Mouse (Mus musculus) intestine, embryonic 16.5 days (tissue): ENCODE measurements around the gene Gm20683. TPM values are rescaled to one million over a fixed set of nuclear protein-coding genes. Genes with fewer than 3 reads are reported as not detected.
"Not testable (repeated sequence)": the region's sequence is repeated elsewhere in the genome, so short reads cannot be mapped to it uniquely, and the experiment has no call there.

Experiments used
- ATAC-seq: fragments of 200-750 bp; cut with Nextera tagmentation; 2 replicates; pipeline ENCODE4 v1.8.0; 2017; ENCODE audit warnings: moderate TSS enrichment, moderate library complexity
- H3K27ac ChIP-seq: fragments of 300-500 bp; sonication (generic); 2 replicates; pipeline ENCODE4 v1.5.1; 2014; ENCODE audit warnings: mild to moderate bottlenecking, low read length
- H3K27me3 ChIP-seq: fragments of 300-500 bp; sonication (generic); replicated peaks from 2 replicates; pipeline ENCODE4 v1.6.1; 2014; ENCODE audit warnings: low read length, control low read depth, mixed read lengths; ENCODE audit not compliant: control insufficient read depth, insufficient read depth
- H3K36me3 ChIP-seq: fragments of 300-500 bp; sonication (generic); 2 replicates; pipeline ENCODE4 v1.6.1; 2014; ENCODE audit warnings: low read length, control low read depth; ENCODE audit not compliant: control insufficient read depth, insufficient read depth
- H3K4me1 ChIP-seq: fragments of 300-500 bp; sonication (generic); 2 replicates; pipeline ENCODE4 v1.6.1; 2014; ENCODE audit warnings: low read length, control low read depth, mixed read lengths; ENCODE audit not compliant: control insufficient read depth, insufficient read depth
- H3K4me2 ChIP-seq: fragments of 300-500 bp; sonication (generic); 2 replicates; pipeline ENCODE4 v1.6.1; 2014; ENCODE audit warnings: low read depth, low read length, control low read depth
- H3K4me3 ChIP-seq: fragments of 300-500 bp; sonication (generic); 2 replicates; pipeline ENCODE4 v1.5.1; 2014; ENCODE audit warnings: mild to moderate bottlenecking, low read length
- H3K9ac ChIP-seq: fragments of 300-500 bp; sonication (generic); 2 replicates; pipeline ENCODE4 v1.6.1; 2014; ENCODE audit warnings: low read depth, low read length
- H3K9me3 ChIP-seq: fragments of 300-500 bp; sonication (generic); 2 replicates; pipeline ENCODE4 v1.6.1; 2016; ENCODE audit warnings: low read length, control low read depth; ENCODE audit not compliant: control insufficient read depth
- WGBS: fragments of 180-500 bp; shearing (Covaris S2); extraction: QIAGEN DNeasy Blood & Tissue Kit; methylation state at CpG from one replicate; pipeline ENCODE4 v1.1.7; 2014; 5-methylcytosine and 5-hydroxymethylcytosine counted together
- polyA plus RNA-seq: library from polyadenylated mRNA; unstranded; fragments of >200 nt; fragmentation: Nextera tagmentation; extraction: Ambion mirVana; gene quantifications from 2 replicates; pipeline ENCODE4 v1.2.1, GENCODE M21; 2015

The Gm20683 gene
- polyA plus RNA-seq, 1 experiment from 2014 or later = 2.3 TPM

DNA sequence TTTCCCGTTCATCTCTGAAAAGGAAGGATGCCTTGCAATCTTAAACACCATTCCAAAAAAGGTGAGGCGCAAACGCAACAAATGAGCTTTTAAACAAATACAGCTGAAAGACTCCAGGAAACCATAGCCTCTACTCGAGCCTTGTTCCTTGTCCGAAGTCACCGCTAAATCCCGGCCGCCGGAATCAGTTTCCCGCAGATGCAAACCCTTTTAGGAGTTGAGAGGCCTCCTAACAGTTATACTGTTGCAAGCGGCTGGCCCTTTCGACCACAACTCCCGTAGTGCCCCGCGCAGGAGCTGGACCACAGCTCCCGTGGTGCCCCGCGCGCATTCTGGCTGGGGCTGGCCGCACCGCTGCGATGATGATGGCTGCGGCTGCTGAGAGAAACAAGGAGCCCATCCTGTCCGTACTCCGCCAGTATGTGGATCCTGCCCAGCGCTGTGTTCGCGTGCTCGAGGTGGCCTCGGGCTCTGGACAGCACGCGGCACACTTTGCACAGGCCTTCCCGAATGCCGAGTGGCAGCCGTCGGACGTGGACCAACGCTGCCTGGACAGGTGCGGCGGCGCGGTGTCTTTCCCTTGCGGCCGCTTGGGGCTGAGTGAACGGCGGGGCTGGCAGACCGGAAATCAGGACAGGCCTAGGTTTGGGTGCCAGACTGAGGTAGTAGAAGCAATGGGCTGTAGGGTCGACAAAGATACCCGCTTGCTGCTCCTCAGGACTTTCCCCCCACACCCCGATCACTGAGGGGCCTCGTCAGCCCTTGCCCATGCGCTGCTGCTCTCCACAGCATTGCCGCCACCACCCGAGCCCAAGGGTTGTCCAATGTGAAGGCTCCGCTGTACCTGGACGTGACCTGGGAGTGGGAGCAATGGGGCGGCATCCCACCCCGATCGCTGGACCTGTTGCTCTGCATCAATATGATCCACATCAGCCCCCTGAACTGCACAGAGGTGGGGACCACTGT lies 33.9 kb upstream of the Gm20683 start:
- Histone ChIP-seq H3K36me3 (peaks cover 8% of the 10 kb centered on the region; the same call in 1 of the 2 replicates), H3K4me2 (peak overlapping the region; percentile 82), H3K4me3 (peak overlapping the region; percentile 74), H3K9me3 (no peaks in the 10 kb centered on the region), H3K27ac (peak overlapping the region; percentile 78), H3K9ac (peak overlapping the region; percentile 75), H3K27me3 (no peaks in the 10 kb centered on the region), H3K4me1 (peaks cover 19% of the 10 kb centered on the region)
- under 1% methylated on average over 59 of the region's 59 CpGs for WGBS
- peak; percentile 95 for ATAC-seq

DNA sequence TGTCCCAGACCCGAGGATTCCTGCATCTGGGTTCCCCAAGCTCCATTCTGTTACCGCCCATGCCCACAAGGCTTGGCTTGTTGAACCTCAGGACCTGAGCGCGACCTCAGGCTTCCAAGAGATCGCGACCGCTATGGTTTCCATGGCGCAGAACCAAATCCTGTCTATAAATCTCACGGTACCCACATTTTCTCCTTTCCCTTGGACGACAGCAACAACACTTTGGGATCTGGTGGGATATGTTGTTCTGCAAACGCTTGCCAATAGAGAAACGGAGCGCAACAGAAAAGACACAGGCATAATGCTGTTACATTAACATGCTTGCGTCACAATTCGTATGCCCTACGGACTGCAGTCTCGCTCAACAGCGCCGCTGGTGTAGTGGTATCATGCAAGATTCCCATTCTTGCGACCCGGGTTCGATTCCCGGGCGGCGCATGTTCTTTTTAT lies 33.2 kb upstream of the Gm20683 start, which contains the start of gene Mettl26:
Gene Mettl26, plus strand, starts transcription at position 354 of the 450 bp plus-strand sequence.
- Histone ChIP-seq H3K9me3 (no peaks in the 10 kb centered on the region), H3K27me3 (no peaks in the 10 kb centered on the region), H3K4me1 (peaks cover 19% of the 10 kb centered on the region), H3K4me3 (peak within 1 kb of the TSS; percentile 74), H3K4me2 (peak within 1 kb of the TSS; percentile 82), H3K9ac (peak within 1 kb of the TSS; percentile 75), H3K36me3 (peaks cover 8% of the 10 kb centered on the region; the same call in 1 of the 2 replicates), H3K27ac (peak within 1 kb of the TSS; percentile 78)
- peak; percentile 77 for ATAC-seq
- under 1% methylated on average over 25 of the region's 25 CpGs for WGBS

- H3K4me3 ChIP-seq = peak overlapping the region; percentile 74
- WGBS = 5% methylated on average over 14 of the region's 14 CpGs
- H3K36me3 ChIP-seq = peaks cover 8% of the 10 kb centered on the region; the same call in 1 of the 2 replicates
- peak overlapping the region; percentile 82 for H3K4me2 ChIP-seq
- peaks cover 19% of the 10 kb centered on the region for H3K4me1 ChIP-seq
- no peaks in the 10 kb centered on the region for H3K9me3 ChIP-seq
- no peaks in the 10 kb centered on the region for H3K27me3 ChIP-seq
- ATAC-seq = no peak
- H3K9ac ChIP-seq = peak overlapping the region; percentile 75
- peak overlapping the region; percentile 58 for H3K27ac ChIP-seq
Measured at GRCm38 (mm10) chr17:25874148-25874720, 32.7 kb upstream of the Gm20683 start.

DNA sequence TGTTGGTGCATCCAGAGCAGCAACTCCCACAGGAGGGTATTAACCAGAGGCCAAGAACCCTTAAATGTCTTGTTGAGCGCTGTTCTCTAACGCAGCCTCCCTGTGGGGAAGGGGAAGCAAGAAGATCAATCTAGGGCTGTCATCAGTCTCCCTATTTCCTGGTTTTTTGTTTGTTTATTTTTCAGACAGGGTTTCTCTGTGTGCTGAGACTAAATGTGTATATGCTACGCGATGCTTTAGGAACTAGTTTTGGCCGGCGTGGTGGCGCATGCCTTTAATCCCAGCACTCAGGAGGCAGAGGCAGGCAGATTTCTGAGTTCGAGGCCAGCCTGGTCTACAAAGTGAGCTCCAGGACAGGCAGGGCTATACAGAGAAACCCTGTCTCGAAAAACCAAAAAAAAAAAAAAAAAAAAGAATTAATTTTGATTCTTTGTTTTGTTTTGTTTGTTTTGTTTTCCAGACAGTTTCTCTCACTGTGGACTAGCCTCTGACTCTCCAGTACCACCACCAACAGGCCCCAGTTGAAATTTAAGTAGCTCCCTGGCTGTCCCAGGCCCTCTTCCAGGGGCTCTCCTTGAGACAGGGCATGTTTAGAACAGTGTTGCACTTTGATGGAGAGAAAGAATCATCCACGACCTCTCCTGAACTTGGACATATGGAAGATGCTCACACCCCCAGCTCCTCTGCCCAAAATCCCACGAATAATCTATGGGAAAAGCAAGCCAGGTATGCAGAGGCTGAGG lies 32.0 kb upstream of the Gm20683 start:
- Histone ChIP-seq H3K36me3 (peaks cover 8% of the 10 kb centered on the region; the same call in 1 of the 2 replicates), H3K4me3 (no peak overlapping the region), H3K27ac (no peak overlapping the region), H3K4me1 (peaks cover 19% of the 10 kb centered on the region), H3K27me3 (no peaks in the 10 kb centered on the region), H3K9me3 (no peaks in the 10 kb centered on the region), H3K4me2 (peak overlapping the region; percentile 82; the same call in 1 of the 2 replicates), H3K9ac (no peak overlapping the region)
- no peak for ATAC-seq
- 72% methylated on average over 11 of the region's 11 CpGs for WGBS

- peaks cover 24% of the 10 kb centered on the region for H3K4me1 ChIP-seq
- H3K9me3 ChIP-seq = no peaks in the 10 kb centered on the region
- H3K27me3 ChIP-seq = no peaks in the 10 kb centered on the region
- no peak overlapping the region for H3K27ac ChIP-seq
- 82% methylated on average over 3 of the region's 3 CpGs for WGBS
- H3K9ac ChIP-seq = no peak overlapping the region
- no peak for ATAC-seq
- no peak overlapping the region for H3K4me3 ChIP-seq
- peaks cover 1% of the 10 kb centered on the region; the same call in 1 of the 2 replicates for H3K36me3 ChIP-seq
- H3K4me2 ChIP-seq = no peak overlapping the region
Measured at GRCm38 (mm10) chr17:25872676-25873075, 31.1 kb upstream of the Gm20683 start.

DNA sequence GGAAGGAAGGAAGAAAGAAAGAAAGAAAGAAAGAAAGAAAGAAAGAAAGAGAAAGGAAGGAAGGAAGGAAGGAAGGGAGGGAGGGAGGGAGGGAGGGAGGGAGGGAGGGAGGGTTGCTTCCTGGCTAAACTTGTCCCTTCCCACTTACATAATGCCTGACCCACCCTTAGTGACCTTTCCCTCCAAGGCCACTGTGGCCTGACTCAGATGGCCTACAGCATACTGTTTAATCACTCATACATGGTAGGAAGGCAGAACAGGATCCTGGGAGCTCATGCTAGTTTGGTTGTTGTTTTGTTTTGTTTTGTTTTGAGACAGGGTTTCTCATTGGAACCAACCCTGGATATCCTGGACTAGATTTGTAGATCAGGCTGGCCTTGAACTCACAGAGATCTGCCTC lies 30.0 kb upstream of the Gm20683 start:
- H3K27me3 ChIP-seq, H3K9ac ChIP-seq, H3K36me3 ChIP-seq, H3K27ac ChIP-seq, H3K4me2 ChIP-seq, H3K9me3 ChIP-seq, ATAC-seq, H3K4me3 ChIP-seq: not testable (repeated sequence)
- H3K4me1 ChIP-seq = peaks cover 23% of the 10 kb centered on the region

- ATAC-seq = no peak
- H3K4me2 ChIP-seq = no peak overlapping the region
- H3K9me3 ChIP-seq = no peaks in the 10 kb centered on the region
- no peaks in the 10 kb centered on the region for H3K36me3 ChIP-seq
- H3K27ac ChIP-seq = no peak overlapping the region
- H3K4me1 ChIP-seq = peaks cover 23% of the 10 kb centered on the region
- H3K27me3 ChIP-seq = no peaks in the 10 kb centered on the region
- H3K9ac ChIP-seq = no peak overlapping the region
- no peak overlapping the region for H3K4me3 ChIP-seq
- WGBS = 81% methylated on average over 2 of the region's 2 CpGs
Measured at GRCm38 (mm10) chr17:25869954-25870353, 28.4 kb upstream of the Gm20683 start.

- Histone ChIP-seq H3K9me3 (no peaks in the 10 kb centered on the region), H3K4me1 (peaks cover 23% of the 10 kb centered on the region), H3K9ac (no peak overlapping the region), H3K36me3 (no peaks in the 10 kb centered on the region), H3K27ac (no peak overlapping the region), H3K4me2 (no peak overlapping the region), H3K27me3 (no peaks in the 10 kb centered on the region), H3K4me3 (no peak overlapping the region)
- WGBS = 90% methylated on average over 8 of the region's 8 CpGs
- no peak for ATAC-seq
Measured at GRCm38 (mm10) chr17:25869498-25869897, 27.9 kb upstream of the Gm20683 start.
